Mouse (Mus musculus) stomach, embryonic 14.5 days (tissue): ENCODE measurements at regions not wholly inside any gene's neighbourhood (a gene's known extent, or its start where the extent isn't known, plus 50 kb on each side); places are given as distances from the start of the nearest gene placed in this dataset.

Source experiments
- ATAC-seq: fragments of 200-750 bp; cut with Nextera tagmentation; 2 replicates; pipeline ENCODE4 v1.8.0; 2017; ENCODE audit warnings: low read depth, moderate TSS enrichment; ENCODE audit not compliant: insufficient number of reproducible peaks, insufficient read depth, low FRiP score
- H3K27ac ChIP-seq: fragments of 300-500 bp; sonication (generic); 2 replicates; pipeline ENCODE4 v1.5.1; 2014; ENCODE audit warnings: mild to moderate bottlenecking, low read length, moderate library complexity, mixed read lengths
- H3K27me3 ChIP-seq: fragments of 300-500 bp; sonication (generic); 2 replicates; pipeline ENCODE4 v1.6.1; 2014; ENCODE audit warnings: low read length, control low read depth, mixed read lengths; ENCODE audit not compliant: control insufficient read depth, insufficient read depth
- H3K36me3 ChIP-seq: fragments of 300-500 bp; sonication (generic); 2 replicates; pipeline ENCODE4 v1.6.1; 2014; ENCODE audit warnings: mild to moderate bottlenecking, control low read depth, low read length, moderate library complexity, mixed read lengths; ENCODE audit not compliant: control insufficient read depth, insufficient read depth
- H3K4me1 ChIP-seq: fragments of 300-500 bp; sonication (generic); 2 replicates; pipeline ENCODE4 v1.6.1; 2014; ENCODE audit warnings: low read length, control low read depth, mixed read lengths; ENCODE audit not compliant: control insufficient read depth, insufficient read depth
- H3K4me2 ChIP-seq: fragments of 300-500 bp; sonication (generic); replicated peaks from 2 replicates; pipeline ENCODE4 v1.6.1; 2014; ENCODE audit warnings: low read depth, low read length, control low read depth
- H3K4me3 ChIP-seq: fragments of 300-500 bp; sonication (generic); 2 replicates; pipeline ENCODE4 v1.5.1; 2014; ENCODE audit warnings: low read depth, low read length, control low read depth
- H3K9ac ChIP-seq: fragments of 300-500 bp; sonication (generic); replicated peaks from 2 replicates; pipeline ENCODE4 v1.6.1; 2014; ENCODE audit warnings: low read depth, mild to moderate bottlenecking, control low read depth, low read length, moderate library complexity, mixed read lengths
- H3K9me3 ChIP-seq: fragments of 300-500 bp; sonication (generic); 2 replicates; pipeline ENCODE4 v1.6.1; 2016; ENCODE audit warnings: low read depth, low read length, control low read depth; ENCODE audit not compliant: control insufficient read depth
- WGBS: fragments of 180-500 bp; shearing (Covaris S2); extraction: QIAGEN DNeasy Blood & Tissue Kit; methylation state at CpG from one replicate; pipeline ENCODE4 v1.1.7; 2014; 5-methylcytosine and 5-hydroxymethylcytosine counted together

DNA sequence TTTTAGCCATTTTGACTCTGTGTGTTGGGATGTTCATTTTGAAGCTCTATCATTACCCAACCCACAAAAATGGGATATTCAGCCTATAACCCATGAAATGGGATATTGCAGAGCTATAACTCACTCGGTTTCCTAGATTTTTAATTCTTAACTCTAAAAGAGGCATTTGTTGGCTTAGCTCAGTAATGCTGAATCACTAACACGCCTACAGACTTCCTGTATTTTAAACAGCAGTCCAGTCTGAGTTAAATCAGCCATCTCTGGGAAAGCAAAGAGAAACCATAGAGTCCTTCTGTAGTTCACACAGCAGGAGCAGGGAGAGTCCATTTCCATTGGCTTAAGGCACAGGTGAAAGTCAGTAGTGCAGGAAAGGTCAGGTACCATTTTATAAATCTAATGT lies 471.3 kb upstream of the Adgrl2 start:
- Histone ChIP-seq H3K9ac (no peak overlapping the region), H3K4me1 (no peaks in the 10 kb centered on the region), H3K9me3 (no peaks in the 10 kb centered on the region), H3K27ac (no peak overlapping the region), H3K4me3 (no peak overlapping the region), H3K27me3 (no peaks in the 10 kb centered on the region), H3K4me2 (no peak overlapping the region), H3K36me3 (no peaks in the 10 kb centered on the region)
- WGBS = 78% methylated on average over 2 of the region's 2 CpGs
- no peak for ATAC-seq

DNA sequence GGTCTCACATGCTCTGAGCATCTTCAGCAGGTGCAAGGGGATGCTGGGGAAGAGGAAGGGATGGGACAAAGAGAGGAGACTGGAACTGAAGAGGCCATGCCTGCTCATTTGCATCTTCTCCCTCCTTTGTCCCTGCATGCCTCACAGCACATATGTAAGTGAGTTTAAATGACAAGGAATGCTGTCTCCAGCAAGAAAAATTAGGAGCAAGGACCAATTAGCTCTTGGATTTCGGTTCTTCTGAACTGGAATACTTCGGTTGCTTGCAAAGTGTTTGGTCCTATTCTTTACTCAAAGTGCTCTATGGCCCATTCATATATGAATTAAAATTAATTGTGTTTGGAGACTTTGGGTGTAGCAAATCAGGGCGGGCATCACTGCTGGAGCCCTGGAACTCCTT lies 459.0 kb upstream of the Adgrl2 start:
- no peak overlapping the region for H3K4me3 ChIP-seq
- H3K9me3 ChIP-seq = no peaks in the 10 kb centered on the region
- H3K27ac ChIP-seq = no peak overlapping the region
- no peaks in the 10 kb centered on the region for H3K27me3 ChIP-seq
- 76% methylated on average over 3 of the region's 3 CpGs for WGBS
- H3K4me1 ChIP-seq = no peaks in the 10 kb centered on the region
- H3K4me2 ChIP-seq = no peak overlapping the region
- ATAC-seq = no peak
- no peak overlapping the region for H3K9ac ChIP-seq
- no peaks in the 10 kb centered on the region for H3K36me3 ChIP-seq

- Histone ChIP-seq H3K9ac (no peak overlapping the region), H3K4me1 (no peaks in the 10 kb centered on the region), H3K9me3 (no peaks in the 10 kb centered on the region), H3K4me3 (no peak overlapping the region), H3K27me3 (no peaks in the 10 kb centered on the region), H3K4me2 (no peak overlapping the region), H3K36me3 (no peaks in the 10 kb centered on the region), H3K27ac (no peak overlapping the region)
- ATAC-seq = no peak
- 63% methylated on average over 6 of the region's 6 CpGs for WGBS
These were observed 455.7 kb upstream of the Adgrl2 start for GRCm38 (mm10) chr3:149445991-149446564.

DNA sequence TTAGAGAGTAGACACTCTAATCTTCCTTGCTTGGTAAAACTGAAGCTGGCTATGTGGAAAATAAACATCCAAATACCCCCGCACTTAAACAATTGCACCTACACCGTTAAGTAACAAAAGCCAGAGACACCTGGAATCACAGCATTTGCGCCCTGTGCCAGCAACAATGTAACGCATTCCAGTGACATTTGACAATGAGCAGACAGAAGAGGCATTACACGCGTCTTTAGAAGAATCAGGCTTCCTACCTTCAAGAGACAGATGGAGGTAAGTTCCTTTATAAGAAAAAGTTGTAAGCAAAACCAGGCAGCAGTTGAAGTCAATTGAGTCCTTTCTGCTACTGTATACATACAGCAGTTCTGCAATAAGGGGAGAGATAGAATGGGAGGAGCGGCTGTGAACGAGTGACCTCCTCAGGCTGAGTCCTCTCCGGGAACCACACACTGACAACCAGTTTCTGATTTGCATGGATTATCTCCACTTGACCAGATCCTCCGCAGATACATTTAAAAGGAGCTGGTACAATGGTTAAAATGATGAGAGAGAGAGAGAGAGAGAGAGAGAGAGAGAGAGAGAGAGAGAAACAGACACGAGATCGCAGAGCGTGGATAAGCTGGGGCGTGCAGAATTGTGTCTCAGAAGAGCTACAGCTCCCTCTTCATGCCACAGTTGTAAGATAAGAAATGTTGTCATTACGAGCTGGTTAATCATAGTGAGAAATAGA lies 454.7 kb upstream of the Adgrl2 start:
- ATAC-seq = no peak
- H3K4me1 ChIP-seq = no peaks in the 10 kb centered on the region
- WGBS = 3% methylated on average over 15 of the region's 15 CpGs
- no peak overlapping the region for H3K9ac ChIP-seq
- no peak overlapping the region for H3K27ac ChIP-seq
- no peaks in the 10 kb centered on the region for H3K9me3 ChIP-seq
- H3K4me2 ChIP-seq = peak overlapping the region; percentile 35
- H3K4me3 ChIP-seq = peak overlapping the region; percentile 25
- no peaks in the 10 kb centered on the region for H3K36me3 ChIP-seq
- no peaks in the 10 kb centered on the region for H3K27me3 ChIP-seq

GRCm38 (mm10) chr3:149444377-149444776 lies 454.0 kb upstream of the Adgrl2 start:
- peak overlapping the region; percentile 25; the same call in 1 of the 2 replicates for H3K4me3 ChIP-seq
- no peaks in the 10 kb centered on the region for H3K9me3 ChIP-seq
- H3K27ac ChIP-seq = no peak overlapping the region
- H3K4me1 ChIP-seq = no peaks in the 10 kb centered on the region
- ATAC-seq = no peak
- no peak overlapping the region for H3K9ac ChIP-seq
- H3K36me3 ChIP-seq = no peaks in the 10 kb centered on the region
- no peaks in the 10 kb centered on the region for H3K27me3 ChIP-seq
- 53% methylated on average over 8 of the region's 8 CpGs for WGBS
- no peak overlapping the region for H3K4me2 ChIP-seq

- H3K4me3 ChIP-seq = no peak overlapping the region
- no peak overlapping the region for H3K4me2 ChIP-seq
- no peaks in the 10 kb centered on the region for H3K36me3 ChIP-seq
- H3K9me3 ChIP-seq = no peaks in the 10 kb centered on the region
- no peak for ATAC-seq
- no peak overlapping the region for H3K9ac ChIP-seq
- H3K4me1 ChIP-seq = no peaks in the 10 kb centered on the region
- no peak overlapping the region for H3K27ac ChIP-seq
- H3K27me3 ChIP-seq = no peaks in the 10 kb centered on the region
These were observed 450.9 kb upstream of the Adgrl2 start for GRCm38 (mm10) chr3:149441227-149441626.

GRCm38 (mm10) chr3:149437763-149438162 lies 447.4 kb upstream of the Adgrl2 start:
- ATAC-seq = no peak
- H3K36me3 ChIP-seq = no peaks in the 10 kb centered on the region
- no peaks in the 10 kb centered on the region for H3K4me1 ChIP-seq
- no peak overlapping the region for H3K27ac ChIP-seq
- H3K4me2 ChIP-seq = no peak overlapping the region
- no peaks in the 10 kb centered on the region for H3K27me3 ChIP-seq
- no peaks in the 10 kb centered on the region for H3K9me3 ChIP-seq
- no peak overlapping the region for H3K9ac ChIP-seq
- no peak overlapping the region for H3K4me3 ChIP-seq
- WGBS = 82% methylated on average over 8 of the region's 8 CpGs

DNA sequence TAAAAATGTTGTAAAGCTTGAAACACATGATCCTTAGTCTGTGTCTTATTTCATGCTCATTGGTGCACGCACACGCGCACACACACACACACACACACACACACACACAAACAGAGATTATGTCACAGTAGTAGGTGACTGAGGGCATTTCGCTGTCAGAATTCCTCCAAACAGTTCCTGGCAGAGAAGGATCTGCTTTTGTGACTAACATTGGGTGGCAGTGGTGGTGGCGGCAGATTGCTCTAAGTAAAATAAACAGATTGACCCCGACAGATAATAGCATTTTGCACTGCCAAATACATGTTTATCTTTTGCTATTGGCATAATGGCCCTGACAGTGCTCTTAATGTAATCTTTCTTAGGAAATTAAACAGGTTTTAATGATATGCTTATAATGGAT lies 446.6 kb upstream of the Adgrl2 start:
- ATAC-seq = no peak
- WGBS = 62% methylated on average over 6 of the region's 6 CpGs
- Histone ChIP-seq H3K4me3 (no peak overlapping the region), H3K27ac (no peak overlapping the region), H3K9me3 (no peaks in the 10 kb centered on the region), H3K27me3 (no peaks in the 10 kb centered on the region), H3K4me1 (no peaks in the 10 kb centered on the region), H3K36me3 (no peaks in the 10 kb centered on the region), H3K4me2 (no peak overlapping the region), H3K9ac (no peak overlapping the region)

DNA sequence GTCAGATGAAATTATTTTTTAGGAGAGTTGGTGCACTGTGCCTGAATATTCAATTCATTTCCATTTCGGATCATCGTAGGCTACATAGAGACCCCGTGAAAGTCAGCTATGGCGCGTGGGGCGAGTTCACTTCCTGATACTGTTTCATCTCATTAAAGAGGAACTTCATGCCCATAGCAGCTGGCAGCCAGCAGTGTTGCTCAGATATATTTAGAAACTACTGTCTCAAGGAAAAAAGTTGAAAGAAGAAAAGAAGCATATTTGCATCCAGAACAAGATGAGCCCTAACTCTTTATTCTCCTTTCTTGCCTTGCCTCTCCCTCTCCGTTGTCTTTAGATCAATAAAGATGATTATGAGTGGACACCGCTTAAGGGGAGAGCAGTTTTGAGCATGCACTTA lies 446.1 kb upstream of the Adgrl2 start:
- no peak overlapping the region for H3K4me2 ChIP-seq
- no peaks in the 10 kb centered on the region for H3K9me3 ChIP-seq
- ATAC-seq = no peak
- no peaks in the 10 kb centered on the region for H3K4me1 ChIP-seq
- H3K9ac ChIP-seq = no peak overlapping the region
- H3K27ac ChIP-seq = no peak overlapping the region
- WGBS = 85% methylated on average over 8 of the region's 8 CpGs
- no peaks in the 10 kb centered on the region for H3K27me3 ChIP-seq
- no peak overlapping the region for H3K4me3 ChIP-seq
- no peaks in the 10 kb centered on the region for H3K36me3 ChIP-seq
